Mouse (Mus musculus): ENCODE data around the gene Cpeb3. TPM values are rescaled to one million over a fixed set of nuclear protein-coding genes. Genes with fewer than 3 reads are reported as not detected.
"Not testable (repeated sequence)": the region's sequence is repeated elsewhere in the genome, so short reads cannot be mapped to it uniquely, and the experiment has no call there.

Gene Cpeb3
- polyA plus RNA-seq, 1 experiment from 2014 or later, result 3.3 TPM

- H3K9me3 ChIP-seq (replicated peaks), result no peaks in the 10 kb centered on the region
- no peak overlapping the region for H3K27ac ChIP-seq (replicated peaks)
- 80% methylated on average over 1 of the region's 1 CpGs for WGBS (ENCODE audit: insufficient replicate concordance)
- H3K4me3 ChIP-seq (replicated peaks), result no peak overlapping the region
- H3K4me1 ChIP-seq (replicated peaks), result peaks cover under 1% of the 10 kb centered on the region; the same call in 1 of the 2 replicates
- H3K4me2 ChIP-seq, result no peak overlapping the region
- ATAC-seq (ENCODE audit: insufficient read depth), result no peak
- H3K27me3 ChIP-seq, result no peaks in the 10 kb centered on the region
- H3K9ac ChIP-seq, result no peak overlapping the region
- H3K36me3 ChIP-seq (replicated peaks), result no peaks in the 10 kb centered on the region; the same call in 1 of the 2 replicates
Measured at GRCm38 (mm10) chr19:37078571-37078970, 129.8 kb downstream of the Cpeb3 start.

- Histone ChIP-seq H3K36me3 (replicated peaks) (no peaks in the 10 kb centered on the region; the same call in 1 of the 2 replicates), H3K27me3 (no peaks in the 10 kb centered on the region), H3K27ac (replicated peaks) (no peak overlapping the region)
Measured at GRCm38 (mm10) chr19:37078064-37078463, 130.3 kb downstream of the Cpeb3 start.

DNA sequence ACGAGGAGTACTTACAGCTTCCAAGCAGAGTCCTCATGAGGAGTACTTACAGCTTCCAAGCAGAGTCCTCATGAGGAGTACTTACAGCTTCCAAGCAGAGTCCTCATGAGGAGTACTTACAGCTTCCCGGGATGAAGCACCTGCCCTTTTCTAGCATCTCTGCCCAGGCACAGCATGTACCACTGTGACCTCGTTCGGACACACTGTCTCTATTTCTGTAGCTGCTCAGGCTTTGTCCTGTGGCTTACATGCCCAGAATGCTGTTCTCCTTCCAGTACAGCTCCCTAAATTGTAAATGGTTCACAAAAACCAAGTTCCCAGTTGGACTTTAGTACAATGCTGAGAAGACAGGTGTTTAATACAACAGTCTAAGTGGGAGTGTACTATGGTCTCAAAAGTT is 131.1 kb downstream of the Cpeb3 start:
- not testable (repeated sequence) for ATAC-seq (ENCODE audit: insufficient read depth)
- WGBS (ENCODE audit: insufficient replicate concordance), result 71% methylated on average over 4 of the region's 4 CpGs

More at GRCm38 (mm10) chr19:37078064-37078463, 130.3 kb downstream of the Cpeb3 start:
- Histone ChIP-seq H3K9ac (no peak overlapping the region), H3K4me1 (replicated peaks) (peaks cover 5% of the 10 kb centered on the region; the same call in 1 of the 2 replicates), H3K9me3 (replicated peaks) (no peaks in the 10 kb centered on the region), H3K4me3 (replicated peaks) (no peak overlapping the region), H3K4me2 (no peak overlapping the region)
- no peak for ATAC-seq (ENCODE audit: insufficient read depth)
- 49% methylated on average over 4 of the region's 4 CpGs for WGBS (ENCODE audit: insufficient replicate concordance)

DNA sequence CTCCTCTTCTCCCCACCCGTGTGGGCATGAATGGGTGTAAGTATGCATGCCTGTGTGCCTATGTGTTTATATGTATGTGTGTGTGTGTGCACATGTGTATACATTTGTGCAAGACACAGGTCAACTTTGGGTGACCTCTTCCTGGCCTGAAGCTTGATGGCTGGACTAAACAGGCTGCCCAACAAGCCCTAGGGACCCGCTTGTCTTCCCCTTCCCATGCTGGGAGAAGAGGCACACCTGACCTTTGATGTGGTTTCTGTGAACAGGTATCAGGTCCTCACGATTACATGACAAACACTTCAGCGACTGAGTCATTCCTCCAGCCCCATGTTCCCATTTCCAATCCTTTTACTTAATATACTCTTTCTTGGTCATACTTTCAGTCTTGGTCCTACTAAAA is 131.8 kb downstream of the Cpeb3 start:
- Histone ChIP-seq H3K36me3 (replicated peaks) (no peaks in the 10 kb centered on the region; the same call in 1 of the 2 replicates), H3K27ac (replicated peaks) (no peak overlapping the region), H3K9me3 (replicated peaks) (no peaks in the 10 kb centered on the region), H3K4me2 (no peak overlapping the region), H3K27me3 (no peaks in the 10 kb centered on the region), H3K4me3 (replicated peaks) (no peak overlapping the region), H3K9ac (no peak overlapping the region), H3K4me1 (replicated peaks) (peaks cover 8% of the 10 kb centered on the region; the same call in 1 of the 2 replicates)
- 77% methylated on average over 4 of the region's 4 CpGs for WGBS (ENCODE audit: insufficient replicate concordance)
- ATAC-seq (ENCODE audit: insufficient read depth), result no peak

More for the DNA sequence above, 131.1 kb downstream of the Cpeb3 start:
- H3K9me3 ChIP-seq (replicated peaks); H3K27me3 ChIP-seq; H3K27ac ChIP-seq (replicated peaks); H3K4me1 ChIP-seq (replicated peaks); H3K4me3 ChIP-seq (replicated peaks); H3K9ac ChIP-seq; H3K36me3 ChIP-seq (replicated peaks); H3K4me2 ChIP-seq: not testable (repeated sequence)

- no peaks in the 10 kb centered on the region for H3K9me3 ChIP-seq (replicated peaks)
- no peak overlapping the region for H3K9ac ChIP-seq
- ATAC-seq (ENCODE audit: insufficient read depth), result no peak
- no peak overlapping the region for H3K27ac ChIP-seq (replicated peaks)
- H3K36me3 ChIP-seq (replicated peaks), result no peaks in the 10 kb centered on the region; the same call in 1 of the 2 replicates
- H3K4me3 ChIP-seq (replicated peaks), result no peak overlapping the region
- H3K4me1 ChIP-seq (replicated peaks), result peaks cover 8% of the 10 kb centered on the region; the same call in 1 of the 2 replicates
- WGBS (ENCODE audit: insufficient replicate concordance), result 41% methylated on average over 2 of the region's 2 CpGs
- no peaks in the 10 kb centered on the region for H3K27me3 ChIP-seq
- H3K4me2 ChIP-seq, result no peak overlapping the region
Measured at GRCm38 (mm10) chr19:37076116-37076515, 132.3 kb downstream of the Cpeb3 start.

GRCm38 (mm10) chr19:37075690-37076089 is 132.7 kb downstream of the Cpeb3 start:
- Histone ChIP-seq H3K27ac (replicated peaks) (no peak overlapping the region), H3K9ac (no peak overlapping the region), H3K4me2 (no peak overlapping the region), H3K9me3 (replicated peaks) (no peaks in the 10 kb centered on the region), H3K4me1 (replicated peaks) (peaks cover 8% of the 10 kb centered on the region; the same call in 1 of the 2 replicates), H3K27me3 (no peaks in the 10 kb centered on the region), H3K4me3 (replicated peaks) (no peak overlapping the region), H3K36me3 (replicated peaks) (no peaks in the 10 kb centered on the region; the same call in 1 of the 2 replicates)
- no peak for ATAC-seq (ENCODE audit: insufficient read depth)
- 74% methylated on average over 7 of the region's 7 CpGs for WGBS (ENCODE audit: insufficient replicate concordance)

DNA sequence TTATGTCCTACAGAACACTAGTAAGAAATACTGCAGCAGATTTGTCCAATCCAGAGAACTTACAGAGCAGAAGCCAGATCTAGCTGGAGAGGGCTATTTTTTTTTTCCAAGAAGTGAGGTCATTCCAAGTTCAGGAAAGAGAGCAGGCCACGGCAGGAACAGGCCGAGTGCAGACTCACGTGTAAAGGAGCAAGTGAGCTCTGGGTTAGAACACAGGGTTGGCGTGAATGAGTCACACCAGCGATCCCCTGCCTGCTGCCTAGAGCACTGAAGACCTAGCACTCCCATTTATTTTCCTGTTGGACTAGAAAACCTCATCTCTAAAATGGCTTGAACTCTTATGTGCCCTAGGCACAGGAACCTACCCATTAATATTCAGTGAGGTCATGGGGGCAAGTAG is 133.7 kb downstream of the Cpeb3 start:
- no peaks in the 10 kb centered on the region for H3K9me3 ChIP-seq (replicated peaks)
- ATAC-seq (ENCODE audit: insufficient read depth), result no peak
- H3K9ac ChIP-seq, result no peak overlapping the region
- H3K4me2 ChIP-seq, result no peak overlapping the region
- H3K4me3 ChIP-seq (replicated peaks), result no peak overlapping the region
- 64% methylated on average over 5 of the region's 5 CpGs for WGBS (ENCODE audit: insufficient replicate concordance)
- peaks cover 8% of the 10 kb centered on the region; the same call in 1 of the 2 replicates for H3K4me1 ChIP-seq (replicated peaks)
- H3K36me3 ChIP-seq (replicated peaks), result no peaks in the 10 kb centered on the region; the same call in 1 of the 2 replicates
- H3K27ac ChIP-seq (replicated peaks), result no peak overlapping the region
- no peaks in the 10 kb centered on the region for H3K27me3 ChIP-seq

DNA sequence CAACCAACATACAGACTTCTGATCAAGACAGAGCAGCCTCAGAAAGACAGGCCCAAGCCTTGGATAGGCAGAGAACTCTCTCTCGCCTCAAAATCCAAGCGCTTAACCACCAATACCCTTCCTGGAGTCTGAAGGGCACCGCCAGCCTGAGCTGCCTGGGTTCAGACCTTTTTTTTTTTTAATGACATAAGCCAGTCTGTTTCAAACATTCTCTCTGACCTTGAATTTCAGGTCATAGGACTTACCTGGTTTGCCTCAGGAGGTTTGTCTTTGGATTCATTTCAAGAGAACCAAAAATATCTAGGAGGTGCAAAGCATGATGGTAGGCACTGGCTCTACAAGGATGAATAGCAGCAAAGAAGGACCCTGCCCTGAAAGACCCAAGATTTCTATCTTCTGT is 134.1 kb downstream of the Cpeb3 start:
- Histone ChIP-seq H3K27me3 (no peaks in the 10 kb centered on the region), H3K9ac (no peak overlapping the region), H3K27ac (replicated peaks) (no peak overlapping the region), H3K4me3 (replicated peaks) (no peak overlapping the region), H3K4me1 (replicated peaks) (peaks cover 8% of the 10 kb centered on the region; the same call in 1 of the 2 replicates), H3K36me3 (replicated peaks) (no peaks in the 10 kb centered on the region; the same call in 1 of the 2 replicates), H3K4me2 (no peak overlapping the region), H3K9me3 (replicated peaks) (no peaks in the 10 kb centered on the region)
- 87% methylated on average over 3 of the region's 3 CpGs for WGBS (ENCODE audit: insufficient replicate concordance)
- ATAC-seq (ENCODE audit: insufficient read depth), result no peak

- no peak overlapping the region for H3K4me3 ChIP-seq (replicated peaks)
- H3K27ac ChIP-seq (replicated peaks), result no peak overlapping the region
- H3K27me3 ChIP-seq, result no peaks in the 10 kb centered on the region
- no peaks in the 10 kb centered on the region for H3K9me3 ChIP-seq (replicated peaks)
- ATAC-seq (ENCODE audit: insufficient read depth), result no peak
- H3K4me2 ChIP-seq, result no peak overlapping the region
- no peaks in the 10 kb centered on the region; the same call in 1 of the 2 replicates for H3K36me3 ChIP-seq (replicated peaks)
- H3K9ac ChIP-seq, result no peak overlapping the region
- 49% methylated on average over 5 of the region's 5 CpGs for WGBS (ENCODE audit: insufficient replicate concordance)
- H3K4me1 ChIP-seq (replicated peaks), result peaks cover 8% of the 10 kb centered on the region; the same call in 1 of the 2 replicates
Measured at GRCm38 (mm10) chr19:37072871-37073629, 135.4 kb downstream of the Cpeb3 start.

GRCm38 (mm10) chr19:37069243-37069642 is 139.2 kb downstream of the Cpeb3 start:
- Histone ChIP-seq H3K9me3 (replicated peaks) (no peaks in the 10 kb centered on the region), H3K4me3 (replicated peaks) (no peak overlapping the region), H3K27me3 (no peaks in the 10 kb centered on the region), H3K4me1 (replicated peaks) (peaks cover 8% of the 10 kb centered on the region; the same call in 1 of the 2 replicates), H3K4me2 (no peak overlapping the region), H3K9ac (no peak overlapping the region), H3K36me3 (replicated peaks) (no peaks in the 10 kb centered on the region), H3K27ac (replicated peaks) (no peak overlapping the region)
- 78% methylated on average over 4 of the region's 4 CpGs for WGBS (ENCODE audit: insufficient replicate concordance)
- ATAC-seq (ENCODE audit: insufficient read depth), result no peak

DNA sequence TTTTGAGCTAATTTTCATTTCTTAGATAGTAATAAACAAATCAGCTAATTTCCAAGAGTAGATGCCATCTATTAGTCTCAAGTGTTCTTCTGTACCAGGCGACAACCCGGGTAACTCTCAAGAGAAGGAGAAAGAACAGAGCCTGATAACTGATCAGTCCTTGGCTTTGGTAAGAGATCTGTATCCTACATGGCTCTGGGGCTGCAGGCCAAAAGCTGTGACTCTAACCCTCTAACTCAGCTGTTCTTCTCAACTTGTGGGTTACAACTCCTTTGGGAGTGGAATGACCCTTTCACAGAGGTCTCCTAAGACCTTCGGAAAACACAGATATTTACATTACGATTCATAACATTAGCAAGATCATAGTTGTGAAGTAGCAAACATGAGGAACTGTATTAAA is 148.3 kb downstream of the Cpeb3 start:
- no peak for ATAC-seq (ENCODE audit: insufficient read depth)
- WGBS (ENCODE audit: insufficient replicate concordance), result 79% methylated on average over 4 of the region's 4 CpGs
- Histone ChIP-seq H3K27me3 (no peaks in the 10 kb centered on the region), H3K9me3 (replicated peaks) (no peaks in the 10 kb centered on the region), H3K4me2 (no peak overlapping the region), H3K9ac (no peak overlapping the region), H3K27ac (replicated peaks) (no peak overlapping the region), H3K4me1 (replicated peaks) (peaks cover 7% of the 10 kb centered on the region; the same call in 1 of the 2 replicates), H3K36me3 (replicated peaks) (no peaks in the 10 kb centered on the region), H3K4me3 (replicated peaks) (no peak overlapping the region)

All from liver, embryonic 15.5 days (tissue).